Mouse (Mus musculus): ENCODE measurements around the gene Fbxw16.
"Not testable (repeated sequence)": the region's sequence is repeated elsewhere in the genome, so short reads cannot be mapped to it uniquely, and the experiment has no call there.

Fbxw16 gene

GRCm38 (mm10) chr9:109449040-109449439, at the start of gene Fbxw16:
Gene Fbxw16 (minus strand): TSS chr9:109449140.
- no peak for DNase-seq (ENCODE audit: low spot score)

GRCm38 (mm10) chr9:109495775-109496174, 46.8 kb upstream of the Fbxw16 start, which contains the start of gene Fbxw19:
Gene Fbxw19 (minus strand): TSS chr9:109495875.
- not testable (repeated sequence) for DNase-seq (ENCODE audit: low spot score)

- DNase-seq (ENCODE audit: low spot score) = no peak
Measured at GRCm38 (mm10) chr9:109432956-109433355, 16.0 kb downstream of the Fbxw16 start.

GRCm38 (mm10) chr9:109404196-109404595, 44.7 kb downstream of the Fbxw16 start, which contains the start of gene Fbxw22:
Gene Fbxw22 (minus strand): TSS chr9:109404296.
- not testable (repeated sequence) for DNase-seq (ENCODE audit: low spot score)
